Mouse (Mus musculus) stomach, postnatal 0 days (tissue): ENCODE measurements around the gene Gm45713. TPM values are rescaled to one million over a fixed set of nuclear protein-coding genes. Genes with fewer than 3 reads are reported as not detected.

Experiments
- ATAC-seq: fragments of 200-750 bp; cut with Nextera tagmentation; 2 replicates; pipeline ENCODE4 v1.8.0; 2017; ENCODE audit not compliant: low FRiP score, low TSS enrichment
- DNase-seq: peaks from one replicate; pipeline ENCODE4 v3.0.0-alpha.2; 2016; ENCODE audit warnings: low spot score
- H3K27ac ChIP-seq: fragments of 300-500 bp; sonication (generic); replicated peaks from 2 replicates; pipeline ENCODE4 v1.5.1; 2014; ENCODE audit warnings: mild to moderate bottlenecking, control low read depth
- H3K27me3 ChIP-seq: fragments of 300-500 bp; sonication (generic); 2 replicates; pipeline ENCODE4 v1.6.1; 2014; ENCODE audit warnings: low read length; ENCODE audit not compliant: control insufficient read depth, insufficient read depth
- H3K36me3 ChIP-seq: fragments of 300-500 bp; sonication (generic); 2 replicates; pipeline ENCODE4 v1.6.1; 2014; ENCODE audit warnings: low read length, mixed read lengths; ENCODE audit not compliant: control insufficient read depth, insufficient read depth
- H3K4me1 ChIP-seq: fragments of 300-500 bp; sonication (generic); replicated peaks from 2 replicates; pipeline ENCODE4 v1.6.1; 2014; ENCODE audit warnings: antibody characterized with exemption; ENCODE audit not compliant: control insufficient read depth, insufficient read depth
- H3K4me2 ChIP-seq: fragments of 300-500 bp; sonication (generic); replicated peaks from 2 replicates; pipeline ENCODE4 v1.6.1; 2014; ENCODE audit warnings: low read depth, mild to moderate bottlenecking, control low read depth, moderate library complexity
- H3K4me3 ChIP-seq: fragments of 300-500 bp; sonication (generic); 2 replicates; pipeline ENCODE4 v1.5.1; 2014; ENCODE audit warnings: low read depth, low read length, control low read depth
- H3K9ac ChIP-seq: fragments of 300-500 bp; sonication (generic); 2 replicates; pipeline ENCODE4 v1.6.1; 2014; ENCODE audit warnings: mild to moderate bottlenecking, low read length, control low read depth, mixed read lengths
- H3K9me3 ChIP-seq: fragments of 300-500 bp; sonication (generic); 2 replicates; pipeline ENCODE4 v1.6.1; 2016; ENCODE audit warnings: low read length; ENCODE audit not compliant: control insufficient read depth
- CTCF ChIP-seq: IDR thresholded peaks from 2 replicates; pipeline ENCODE4 v1.5.1; 2016; ENCODE audit warnings: antibody characterized with exemption, low read depth, mild to moderate bottlenecking, moderate library complexity
- EP300 ChIP-seq: optimal IDR thresholded peaks from 2 replicates; pipeline ENCODE3; 2016; ENCODE audit warnings: antibody characterized with exemption
- WGBS: fragments of 180-500 bp; shearing (Covaris S2); extraction: QIAGEN DNeasy Blood & Tissue Kit; methylation state at CpG from one replicate; pipeline ENCODE4 v1.1.7; 2014; 5-methylcytosine and 5-hydroxymethylcytosine counted together
- polyA plus RNA-seq: library from polyadenylated mRNA; unstranded; fragments of >200 nt; fragmentation: Nextera tagmentation; extraction: Ambion mirVana; gene quantifications from 2 replicates; pipeline ENCODE4 v1.2.1, GENCODE M21; 2015

Gm45713 gene
- polyA plus RNA-seq, 1 experiment from 2014 or later: 1.1 TPM

DNA sequence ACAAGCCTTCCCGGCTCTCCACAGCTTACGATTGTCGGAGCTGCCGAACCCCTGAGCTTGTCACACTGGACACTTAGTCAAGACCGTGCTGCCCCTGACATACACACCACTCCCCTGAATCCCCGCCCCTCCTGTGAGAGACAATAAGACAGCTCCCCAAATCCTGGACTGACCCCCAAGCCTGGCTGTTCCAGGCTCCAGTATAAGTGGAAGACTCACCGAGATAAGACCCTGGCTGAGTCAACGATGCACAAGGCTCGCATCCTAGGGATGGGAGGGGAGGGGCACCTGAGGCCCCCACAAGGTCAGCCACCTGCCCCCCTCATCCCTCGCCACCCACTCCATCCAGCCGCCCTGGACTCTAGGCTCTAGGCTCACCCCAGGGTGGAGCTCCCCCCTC, 4.2 kb downstream of the Gm45713 start:
- 0 out of 2 replicates have a peak, but pooled peaks cover 2% of the 10 kb centered on the region for H3K4me1 ChIP-seq
- no peaks in the 10 kb centered on the region for H3K9me3 ChIP-seq
- H3K27ac ChIP-seq: no peak overlapping the region
- peaks cover 3% of the 10 kb centered on the region for H3K36me3 ChIP-seq
- no peak overlapping the region for H3K4me3 ChIP-seq
- no peaks in the 10 kb centered on the region for H3K27me3 ChIP-seq
- TF ChIP-seq EP300: no peak
- no peak for TF ChIP-seq CTCF
- DNase-seq: no peak
- 84% methylated on average over 10 of the region's 11 CpGs for WGBS
- H3K4me2 ChIP-seq: no peak overlapping the region
- no peak for ATAC-seq
- H3K9ac ChIP-seq: no peak overlapping the region

DNA sequence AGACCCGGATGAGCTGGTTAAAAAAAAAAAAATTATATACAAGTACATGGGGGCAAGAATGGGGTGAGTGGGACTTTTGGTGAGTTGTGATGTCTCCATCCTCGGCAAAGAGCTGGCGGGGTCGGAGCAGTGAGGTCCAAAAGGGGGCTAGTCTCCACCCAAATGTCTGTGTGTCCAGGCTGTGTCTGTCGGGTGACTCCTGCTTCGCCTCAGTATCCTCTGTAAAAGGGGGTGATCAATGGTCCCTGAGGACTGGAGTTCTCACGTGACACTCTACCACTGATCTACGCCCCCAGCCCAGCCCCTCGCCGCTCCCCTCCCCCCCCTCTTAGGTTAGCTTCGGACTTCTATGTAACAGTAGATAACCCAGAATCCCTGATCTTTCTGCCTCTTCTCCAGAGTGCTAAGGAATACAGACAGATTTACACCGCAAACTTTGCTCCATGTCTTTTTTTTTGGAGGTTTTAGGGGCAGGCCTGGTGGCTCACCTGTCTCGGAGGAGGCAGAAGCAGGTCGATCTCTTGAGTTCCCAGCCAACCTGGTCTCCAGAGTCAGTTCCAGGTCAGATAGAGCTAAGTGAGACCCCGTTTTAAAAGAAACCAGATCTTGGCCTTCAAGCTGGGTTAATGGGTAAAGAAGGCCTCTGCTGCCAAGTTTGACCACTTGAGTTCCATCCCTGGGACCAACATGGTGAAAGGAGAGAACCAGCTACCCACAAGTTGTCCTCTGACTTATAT, 6.1 kb downstream of the Gm45713 start:
- Histone ChIP-seq H3K4me3 (peak overlapping the region; percentile 48; the same call in 1 of the 2 replicates), H3K36me3 (peaks cover 11% of the 10 kb centered on the region), H3K9me3 (no peaks in the 10 kb centered on the region), H3K4me1 (0 out of 2 replicates have a peak, but pooled peaks cover 2% of the 10 kb centered on the region), H3K27me3 (no peaks in the 10 kb centered on the region), H3K9ac (0 out of 2 replicates have a peak overlapping the region, but pooled peaks have one; percentile 65), H3K4me2 (peak overlapping the region; percentile 75), H3K27ac (no peak overlapping the region)
- DNase-seq (no peak), ATAC-seq (no peak)
- WGBS: 62% methylated on average over 15 of the region's 15 CpGs
- TF ChIP-seq EP300 (no peak), CTCF (no peak)

DNA sequence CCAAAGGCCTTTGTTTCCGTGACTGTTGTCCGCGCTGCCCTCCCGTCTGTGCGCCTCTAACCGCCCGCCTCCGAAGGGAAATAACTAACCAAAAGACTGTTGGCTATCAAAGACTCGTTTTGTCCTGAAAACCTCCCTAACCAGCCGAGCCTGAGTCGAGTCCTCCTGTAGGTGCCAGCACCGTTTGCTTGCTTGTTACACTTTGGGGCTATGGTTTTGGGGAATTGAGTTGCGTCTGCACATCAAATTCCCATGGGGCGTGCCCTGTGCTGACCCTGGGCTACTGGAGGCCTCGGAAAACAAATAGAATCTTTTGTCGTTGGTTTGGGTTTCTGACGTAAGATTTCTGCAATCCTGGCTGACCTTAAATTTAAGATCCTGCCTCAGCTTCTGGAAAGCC, 6.7 kb downstream of the Gm45713 start:
- DNase-seq (no peak), ATAC-seq (no peak)
- TF ChIP-seq EP300 (no peak), CTCF (no peak)
- Histone ChIP-seq H3K4me3 (peak overlapping the region; percentile 48), H3K4me2 (peak overlapping the region; percentile 75), H3K27ac (peak overlapping the region; percentile 90), H3K9ac (peak overlapping the region; percentile 65), H3K4me1 (0 out of 2 replicates have a peak, but pooled peaks cover 2% of the 10 kb centered on the region), H3K9me3 (no peaks in the 10 kb centered on the region), H3K27me3 (no peaks in the 10 kb centered on the region), H3K36me3 (peaks cover 11% of the 10 kb centered on the region)
- whole genome bisulfite sequencing: 2% methylated on average over 17 of the region's 17 CpGs

DNA sequence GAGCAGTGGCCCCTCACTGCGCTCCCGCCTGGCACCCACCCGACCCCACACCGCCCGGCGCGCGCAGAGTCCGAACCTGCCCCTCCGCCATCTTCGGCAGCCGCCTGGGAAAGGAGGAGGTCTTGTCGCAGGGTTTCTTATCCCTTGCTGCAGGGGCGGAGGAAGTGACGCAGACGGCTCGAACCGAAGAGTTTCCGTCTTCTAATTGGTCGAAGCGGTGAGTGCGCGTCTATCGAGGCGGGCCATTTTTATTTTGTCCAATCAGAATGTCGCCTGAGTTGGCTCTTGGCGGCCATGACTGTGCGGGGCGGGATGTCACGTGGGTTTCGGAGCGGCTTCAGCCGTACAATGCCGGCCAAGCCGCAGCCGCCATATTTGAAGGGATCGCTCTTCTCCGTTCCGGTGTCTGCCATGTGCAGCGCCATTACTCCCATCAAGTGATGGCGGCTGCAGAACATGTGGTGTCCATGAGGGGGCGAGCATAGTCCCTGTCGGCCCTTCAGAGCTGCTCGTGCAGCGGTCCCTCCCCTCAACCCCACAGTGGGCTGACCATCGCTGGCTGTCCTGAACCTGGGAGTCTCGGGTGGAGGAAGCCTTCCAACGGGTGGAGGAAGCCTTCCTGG, 7.3 kb downstream of the Gm45713 start, which contains the start of gene Rpl13a:
Gene Rpl13a (minus strand): TSS at position 138 of the 623 bp plus-strand sequence.
- peak within 1 kb of the TSS; percentile 92 for H3K27ac ChIP-seq
- under 1% methylated on average over 48 of the region's 48 CpGs for WGBS
- DNase-seq: peak; percentile 98
- peak within 1 kb of the TSS; percentile 98 for H3K9ac ChIP-seq
- no peaks in the 10 kb centered on the region for H3K27me3 ChIP-seq
- peak; percentile 92 for ATAC-seq
- 0 out of 2 replicates have a peak, but pooled peaks cover 2% of the 10 kb centered on the region for H3K4me1 ChIP-seq
- H3K9me3 ChIP-seq: no peaks in the 10 kb centered on the region
- H3K36me3 ChIP-seq: peaks cover 11% of the 10 kb centered on the region
- peak within 1 kb of the TSS; percentile 82 for H3K4me2 ChIP-seq
- H3K4me3 ChIP-seq: peak within 1 kb of the TSS; percentile 99
- TF ChIP-seq EP300 (peak; percentile 75), CTCF (peak; percentile 91)

DNA sequence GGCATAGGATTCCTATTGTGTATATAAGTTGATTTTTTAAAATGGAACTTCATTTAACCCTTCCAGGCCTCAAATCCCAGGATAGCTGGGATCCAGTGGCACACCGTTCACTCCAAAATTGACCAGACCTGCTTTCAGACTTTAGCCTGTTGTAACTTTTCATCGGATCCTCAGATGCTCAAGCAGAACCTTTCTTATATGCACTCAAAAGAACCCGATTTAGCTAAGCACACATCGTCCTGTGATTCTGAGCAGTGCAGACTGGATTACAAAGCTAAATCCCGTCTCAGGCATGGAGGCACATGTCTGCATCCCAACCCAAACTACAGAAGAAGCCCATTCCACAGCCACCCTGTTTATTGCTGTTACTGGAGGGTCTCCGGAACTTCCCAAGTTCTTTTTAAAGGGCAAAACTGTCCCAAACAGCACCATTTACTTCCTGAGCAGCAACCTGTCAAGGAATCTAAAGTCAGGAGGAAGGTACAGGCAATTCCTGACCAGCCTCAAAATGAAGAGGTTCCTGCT, 8.3 kb downstream of the Gm45713 start:
- Histone ChIP-seq H3K4me3 (peak overlapping the region; percentile 99), H3K36me3 (peaks cover 11% of the 10 kb centered on the region), H3K27ac (peak overlapping the region; percentile 92), H3K4me1 (0 out of 2 replicates have a peak, but pooled peaks cover 5% of the 10 kb centered on the region), H3K4me2 (peak overlapping the region; percentile 82), H3K27me3 (no peaks in the 10 kb centered on the region), H3K9ac (peak overlapping the region; percentile 98), H3K9me3 (no peaks in the 10 kb centered on the region)
- TF ChIP-seq EP300 (no peak), CTCF (no peak)
- WGBS: 0% methylated on average over 6 of the region's 6 CpGs
- no peak for DNase-seq
- ATAC-seq: no peak
